Mouse (Mus musculus) spleen, adult 2 months (tissue): ENCODE measurements around the gene Gm43738.

Experiments used
- CTCF ChIP-seq: fragments of 200-500 bp; IDR thresholded peaks from 2 replicates; pipeline ENCODE4 v1.5.1; 2011; ENCODE audit warnings: mild to moderate bottlenecking, inconsistent platforms; ENCODE audit not compliant: insufficient read depth, insufficient read length, insufficient replicate concordance; ENCODE audit errors: extremely low read depth
- POLR2A ChIP-seq: fragments of 200-500 bp; IDR thresholded peaks from 2 replicates; pipeline ENCODE4 v1.6.1; 2011; ENCODE audit warnings: low read depth, low read length, inconsistent platforms

GRCm38 (mm10) chr3:89124241-89124640 lies 23.3 kb upstream of the Gm43738 start:
- TF ChIP-seq CTCF (no peak), POLR2A (no peak)
